Mouse (Mus musculus) liver, postnatal 0 days (tissue): ENCODE measurements around the gene Eif4g3. TPM values are rescaled to one million over a fixed set of nuclear protein-coding genes. Genes with fewer than 3 reads are reported as not detected.

ENCODE experiments used
- ATAC-seq: fragments of 200-750 bp; cut with Nextera tagmentation; 2 replicates; pipeline ENCODE4 v1.8.0; 2017; ENCODE audit warnings: mild to moderate bottlenecking, moderate library complexity
- DNase-seq: peaks from one replicate; pipeline ENCODE4 v3.0.0-alpha.2; 2016
- H3K27ac ChIP-seq: fragments of 300-500 bp; sonication (generic); 2 replicates; pipeline ENCODE4 v1.5.1; 2014; ENCODE audit warnings: antibody characterized with exemption, moderate library complexity, mild to moderate bottlenecking, low read depth
- H3K27me3 ChIP-seq: fragments of 300-500 bp; sonication (generic); 2 replicates; pipeline ENCODE4 v1.6.1; 2014; ENCODE audit warnings: low read length, control low read depth, mixed read lengths; ENCODE audit not compliant: insufficient read depth
- H3K36me3 ChIP-seq: fragments of 300-500 bp; sonication (generic); replicated peaks from 2 replicates; pipeline ENCODE4 v1.6.1; 2014; ENCODE audit warnings: mild to moderate bottlenecking, control low read depth, low read length, moderate library complexity, mixed read lengths; ENCODE audit not compliant: insufficient read depth
- H3K4me1 ChIP-seq: fragments of 300-500 bp; sonication (generic); 2 replicates; pipeline ENCODE4 v1.6.1; 2014; ENCODE audit warnings: antibody characterized with exemption, mild to moderate bottlenecking, control low read depth; ENCODE audit not compliant: insufficient read depth
- H3K4me2 ChIP-seq: fragments of 300-500 bp; sonication (generic); 2 replicates; pipeline ENCODE4 v1.6.1; 2014; ENCODE audit warnings: low read depth, mild to moderate bottlenecking, low read length, moderate library complexity, mixed read lengths
- H3K4me3 ChIP-seq: fragments of 300-500 bp; sonication (generic); 2 replicates; pipeline ENCODE4 v1.5.1; 2014; ENCODE audit warnings: low read depth, low read length
- H3K9ac ChIP-seq: fragments of 300-500 bp; sonication (generic); replicated peaks from 2 replicates; pipeline ENCODE4 v1.6.1; 2014; ENCODE audit warnings: mild to moderate bottlenecking, moderate library complexity
- H3K9me3 ChIP-seq: fragments of 300-500 bp; sonication (generic); 2 replicates; pipeline ENCODE4 v1.6.1; 2016; ENCODE audit warnings: mild to moderate bottlenecking, control low read depth, low read length, mixed read lengths
- CTCF ChIP-seq: sonication (generic); IDR thresholded peaks from 2 replicates; pipeline ENCODE4 v1.5.1; 2016; ENCODE audit warnings: antibody characterized with exemption, low read depth
- WGBS: fragments of 180-500 bp; shearing (Covaris S2); extraction: QIAGEN DNeasy Blood & Tissue Kit; methylation state at CpG from one replicate; pipeline ENCODE4 v1.1.7; 2014; ENCODE audit not compliant: insufficient replicate concordance; 5-methylcytosine and 5-hydroxymethylcytosine counted together
- microRNA-seq: library from miRNA; unstranded; fragments of <30 nt; microRNA quantifications from one replicate; pipeline ENCODE4, GENCODE M21; 2016
- polyA plus RNA-seq: library from polyadenylated mRNA; unstranded; fragments of >200 nt; fragmentation: Nextera tagmentation; extraction: Ambion mirVana; gene quantifications from 2 replicates; pipeline ENCODE4 v1.2.1, GENCODE M21; 2015

Gene Eif4g3
- polyA plus RNA-seq, 1 experiment from 2014 or later, result 5.8 TPM

- DNase-seq (peak; percentile 35), ATAC-seq (peak; percentile 18; the same call in 1 of the 2 replicates)
- H3K27me3 ChIP-seq, result peaks cover 5% of the 10 kb centered on the region; the same call in 1 of the 2 replicates
- no peak overlapping the region for H3K4me3 ChIP-seq
- no peaks in the 10 kb centered on the region for H3K36me3 ChIP-seq
- TF ChIP-seq CTCF, result no peak
- 0 out of 2 replicates have a peak overlapping the region, but pooled peaks have one; percentile 22 for H3K27ac ChIP-seq
- H3K4me1 ChIP-seq, result peaks cover 10% of the 10 kb centered on the region; the same call in 1 of the 2 replicates
- 33% methylated on average over 22 of the region's 22 CpGs for WGBS
- H3K9ac ChIP-seq, result no peak overlapping the region
- no peaks in the 10 kb centered on the region for H3K9me3 ChIP-seq
- H3K4me2 ChIP-seq, result peak overlapping the region; percentile 9; the same call in 1 of the 2 replicates
Measured at GRCm38 (mm10) chr4:138257116-138257687, 264.4 kb downstream of the Eif4g3 start.

Small RNA genes within 50 kb of the gene (microRNA-seq; reads per million reads assigned to microRNA genes)
- not detected for gene Mir6399

Other genes starting within 250 kb of the Eif4g3 start
- 14.7 and 18.7 TPM in 2 replicates for gene Alpl, start 196.6 kb upstream of the Eif4g3 start, polyA plus RNA-seq
- gene Ece1, start 130.8 kb upstream of the Eif4g3 start, polyA plus RNA-seq, result 32.9 and 35.7 TPM in 2 replicates
- gene Hp1bp3, start 223.3 kb downstream of the Eif4g3 start, polyA plus RNA-seq, result 35.1 and 43.6 TPM in 2 replicates